Mouse (Mus musculus) heart, embryonic 14.5 days (tissue): ENCODE measurements at regions not wholly inside any gene's neighbourhood (a gene's known extent, or its start where the extent isn't known, plus 50 kb on each side); places are given as distances from the start of the nearest gene placed in this dataset.
A peak's percentile ranks its signal among the peaks of the same experiment; 100 is the strongest.

ENCODE experiments used
- ATAC-seq: fragments of 200-750 bp; cut with Nextera tagmentation; 2 replicates; pipeline ENCODE4 v1.8.0; 2017; ENCODE audit warnings: low read depth, moderate TSS enrichment; ENCODE audit not compliant: insufficient number of reproducible peaks, insufficient read depth, low FRiP score
- H3K27ac ChIP-seq, 2 experiments: fragments of 200-500 bp in 1 of 2; fragments of 300-500 bp in 1 of 2; sonication (generic) in 1 of 2; replicated peaks in 1 of 2; 2 replicates each; pipeline ENCODE4 v1.5.1; 2012 to 2014; ENCODE audit warnings: low read depth in 2 of 2, low read length in 2 of 2, control low read depth in 1 of 2, mild to moderate bottlenecking in 1 of 2, mixed read lengths in 1 of 2; ENCODE audit not compliant: control insufficient read depth in 1 of 2, insufficient read depth in 1 of 2
- H3K27me3 ChIP-seq: fragments of 300-500 bp; sonication (generic); 2 replicates; pipeline ENCODE4 v1.6.1; 2014; ENCODE audit warnings: mild to moderate bottlenecking, low read length, control low read depth; ENCODE audit not compliant: control insufficient read depth, insufficient read depth
- H3K36me3 ChIP-seq: fragments of 300-500 bp; sonication (generic); 2 replicates; pipeline ENCODE4 v1.6.1; 2014; ENCODE audit warnings: mild to moderate bottlenecking, control low read depth, low read length, mixed read lengths; ENCODE audit not compliant: control insufficient read depth, insufficient read depth
- H3K4me1 ChIP-seq, 2 experiments: fragments of 200-500 bp in 1 of 2; fragments of 300-500 bp in 1 of 2; sonication (generic) in 1 of 2; 2 replicates each; pipeline ENCODE4 v1.6.1; 2012 to 2014; ENCODE audit warnings: low read length in 2 of 2, control low read depth in 1 of 2, mixed read lengths in 1 of 2; ENCODE audit not compliant: control insufficient read depth in 2 of 2, insufficient read depth in 2 of 2
- H3K4me2 ChIP-seq: fragments of 300-500 bp; sonication (generic); 2 replicates; pipeline ENCODE4 v1.6.1; 2014; ENCODE audit warnings: mild to moderate bottlenecking, low read length
- H3K4me3 ChIP-seq, 2 experiments: fragments of 200-500 bp in 1 of 2; fragments of 300-500 bp in 1 of 2; sonication (generic) in 1 of 2; 2 replicates each; pipeline ENCODE4 v1.5.1; 2012 to 2014; ENCODE audit warnings: low read length in 2 of 2, mild to moderate bottlenecking in 2 of 2, control low read depth in 1 of 2, low read depth in 1 of 2, moderate library complexity in 1 of 2; ENCODE audit not compliant: control insufficient read depth in 1 of 2, insufficient read depth in 1 of 2
- H3K9ac ChIP-seq: fragments of 300-500 bp; sonication (generic); 2 replicates; pipeline ENCODE4 v1.6.1; 2014; ENCODE audit warnings: mild to moderate bottlenecking, low read length
- H3K9me3 ChIP-seq: fragments of 300-500 bp; sonication (generic); 2 replicates; pipeline ENCODE4 v1.6.1; 2016; ENCODE audit warnings: low read length, control low read depth; ENCODE audit not compliant: control insufficient read depth
- WGBS: fragments of 180-500 bp; shearing (Covaris S2); extraction: QIAGEN DNeasy Blood & Tissue Kit; methylation state at CpG from one replicate; pipeline ENCODE4 v1.1.7; 2014; 5-methylcytosine and 5-hydroxymethylcytosine counted together

DNA sequence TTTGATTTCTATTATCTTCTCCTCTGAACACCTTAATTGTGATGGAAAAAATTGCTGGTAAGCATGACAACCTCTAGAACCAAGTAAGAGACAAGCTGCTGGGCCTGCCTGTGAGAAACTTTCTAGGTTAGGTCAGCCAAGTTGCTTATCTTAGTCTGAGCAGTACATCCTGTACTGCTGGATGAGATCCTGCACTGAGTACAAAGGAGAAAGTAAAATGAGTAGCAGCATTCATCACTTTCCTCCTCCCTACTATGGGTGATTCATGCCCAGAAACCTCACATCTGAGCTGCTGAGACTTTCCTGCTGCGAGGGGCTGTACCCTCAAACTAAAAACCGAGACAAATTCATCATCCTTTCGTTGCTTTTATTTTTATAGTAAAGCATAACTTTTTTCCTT is 902.6 kb upstream of the Cntnap5a start:
- WGBS = 46% methylated on average over 3 of the region's 3 CpGs
- Histone ChIP-seq H3K27me3 (no peaks in the 10 kb centered on the region), H3K9me3 (no peaks in the 10 kb centered on the region), H3K9ac (no peak overlapping the region), H3K4me3 (no peak overlapping the region), H3K4me2 (no peak overlapping the region), H3K27ac (no peak overlapping the region), H3K36me3 (no peaks in the 10 kb centered on the region), H3K4me1 (no peaks in the 10 kb centered on the region)
- peak; percentile 68; the same call in 1 of the 2 replicates for ATAC-seq
